Mouse (Mus musculus): ENCODE results near the gene Galt. TPM values are rescaled to one million over a fixed set of nuclear protein-coding genes. Genes with fewer than 3 reads are reported as not detected.
"Not testable (repeated sequence)": the region's sequence is repeated elsewhere in the genome, so short reads cannot be mapped to it uniquely, and the experiment has no call there.

The Galt gene
- polyA plus RNA-seq, 1 experiment = 103 TPM

- Histone ChIP-seq H3K4me3 (replicated peaks; ENCODE audit: extremely low read depth, low read depth, low read length) (no peak overlapping the region), H3K4me1 (ENCODE audit: control insufficient read depth, insufficient read depth, low read length) (peaks cover 12% of the 10 kb centered on the region)
- no peak for DNase-seq
- TF ChIP-seq CTCF (IDR thresholded peaks at IDR 0.05; ENCODE audit: insufficient read depth, low read length) (no peak), POLR2A (IDR thresholded peaks at IDR 0.05; ENCODE audit: borderline replicate concordance, extremely low read depth, low read depth, low read length) (no peak)
- 93% methylated on average over 4 of the region's 4 CpGs for WGBS
Observed at GRCm38 (mm10) chr4:41758701-41759100, 3.7 kb downstream of the Galt start.

GRCm38 (mm10) chr4:41759206-41759605 lies 4.2 kb downstream of the Galt start:
- WGBS = 65% methylated on average over 9 of the region's 9 CpGs
- no peak for DNase-seq
- TF ChIP-seq POLR2A (IDR thresholded peaks at IDR 0.05; ENCODE audit: borderline replicate concordance, extremely low read depth, low read depth, low read length) = no peak
- no peak for TF ChIP-seq CTCF (IDR thresholded peaks at IDR 0.05; ENCODE audit: insufficient read depth, low read length)
- H3K4me1 ChIP-seq (ENCODE audit: control insufficient read depth, insufficient read depth, low read length) = peaks cover 12% of the 10 kb centered on the region
- no peak overlapping the region for H3K4me3 ChIP-seq (replicated peaks; ENCODE audit: extremely low read depth, low read depth, low read length)

GRCm38 (mm10) chr4:41759656-41760287 lies 4.7 kb downstream of the Galt start:
- peak overlapping the region; percentile 53 for H3K4me3 ChIP-seq (replicated peaks; ENCODE audit: extremely low read depth, low read depth, low read length)
- WGBS = 28% methylated on average over 6 of the region's 6 CpGs
- DNase-seq = no peak
- TF ChIP-seq POLR2A (IDR thresholded peaks at IDR 0.05; ENCODE audit: borderline replicate concordance, extremely low read depth, low read depth, low read length) (no peak), CTCF (IDR thresholded peaks at IDR 0.05; ENCODE audit: insufficient read depth, low read length) (no peak)
- H3K4me1 ChIP-seq (ENCODE audit: control insufficient read depth, insufficient read depth, low read length) = peaks cover 10% of the 10 kb centered on the region

- peaks cover 8% of the 10 kb centered on the region; the same call in 1 of the 2 replicates for H3K4me1 ChIP-seq (ENCODE audit: control insufficient read depth, insufficient read depth, low read length)
Observed at GRCm38 (mm10) chr4:41760288-41760721, 5.3 kb downstream of the Galt start.

GRCm38 (mm10) chr4:41760911-41761310 lies 5.9 kb downstream of the Galt start:
- peak overlapping the region; percentile 75 for H3K4me3 ChIP-seq (replicated peaks; ENCODE audit: extremely low read depth, low read depth, low read length)
- TF ChIP-seq POLR2A (IDR thresholded peaks at IDR 0.05; ENCODE audit: borderline replicate concordance, extremely low read depth, low read depth, low read length) = no peak
- TF ChIP-seq CTCF (IDR thresholded peaks at IDR 0.05; ENCODE audit: insufficient read depth, low read length) = no peak

More at GRCm38 (mm10) chr4:41760288-41760721, 5.3 kb downstream of the Galt start:
- TF ChIP-seq POLR2A (IDR thresholded peaks at IDR 0.05; ENCODE audit: borderline replicate concordance, extremely low read depth, low read depth, low read length) = peak; percentile 60; the same call in 1 of the 2 replicates
- TF ChIP-seq CTCF (IDR thresholded peaks at IDR 0.05; ENCODE audit: insufficient read depth, low read length) = no peak
- WGBS = 6% methylated on average over 15 of the region's 15 CpGs
- peak overlapping the region; percentile 75 for H3K4me3 ChIP-seq (replicated peaks; ENCODE audit: extremely low read depth, low read depth, low read length)
- peak; percentile 89 for DNase-seq

GRCm38 (mm10) chr4:41761680-41762079 lies 6.7 kb downstream of the Galt start:
- no peak for DNase-seq
- peaks cover 8% of the 10 kb centered on the region; the same call in 1 of the 2 replicates for H3K4me1 ChIP-seq (ENCODE audit: control insufficient read depth, insufficient read depth, low read length)
- TF ChIP-seq POLR2A (IDR thresholded peaks at IDR 0.05; ENCODE audit: borderline replicate concordance, extremely low read depth, low read depth, low read length) (no peak), CTCF (IDR thresholded peaks at IDR 0.05; ENCODE audit: insufficient read depth, low read length) (no peak)
- peak overlapping the region; percentile 21 for H3K4me3 ChIP-seq (replicated peaks; ENCODE audit: extremely low read depth, low read depth, low read length)

More at GRCm38 (mm10) chr4:41760911-41761310, 5.9 kb downstream of the Galt start:
- H3K4me1 ChIP-seq (ENCODE audit: control insufficient read depth, insufficient read depth, low read length) = peaks cover 8% of the 10 kb centered on the region; the same call in 1 of the 2 replicates
- DNase-seq = peak; percentile 26
- WGBS = 62% methylated on average over 4 of the region's 4 CpGs

- DNase-seq = no peak
- WGBS = 62% methylated on average over 8 of the region's 8 CpGs
- TF ChIP-seq POLR2A (IDR thresholded peaks at IDR 0.05; ENCODE audit: borderline replicate concordance, extremely low read depth, low read depth, low read length) = no peak
- TF ChIP-seq CTCF (IDR thresholded peaks at IDR 0.05; ENCODE audit: insufficient read depth, low read length) = no peak
- Histone ChIP-seq H3K4me3 (replicated peaks; ENCODE audit: extremely low read depth, low read depth, low read length) (no peak overlapping the region), H3K4me1 (ENCODE audit: control insufficient read depth, insufficient read depth, low read length) (peaks cover 8% of the 10 kb centered on the region; the same call in 1 of the 2 replicates)
Observed at GRCm38 (mm10) chr4:41762099-41762687, 7.2 kb downstream of the Galt start.

GRCm38 (mm10) chr4:41762688-41763114 lies 7.7 kb downstream of the Galt start:
- not testable (repeated sequence) for H3K4me1 ChIP-seq (ENCODE audit: control insufficient read depth, insufficient read depth, low read length); H3K4me3 ChIP-seq (replicated peaks; ENCODE audit: extremely low read depth, low read depth, low read length); DNase-seq
- WGBS = 57% methylated on average over 8 of the region's 8 CpGs

GRCm38 (mm10) chr4:41763176-41763575 lies 8.1 kb downstream of the Galt start:
- H3K4me3 ChIP-seq (replicated peaks; ENCODE audit: extremely low read depth, low read depth, low read length); DNase-seq; H3K4me1 ChIP-seq (ENCODE audit: control insufficient read depth, insufficient read depth, low read length): not testable (repeated sequence)
- WGBS = 64% methylated on average over 4 of the region's 6 CpGs

GRCm38 (mm10) chr4:41767301-41767700 lies 12.3 kb downstream of the Galt start:
- H3K4me1 ChIP-seq (ENCODE audit: control insufficient read depth, insufficient read depth, low read length); DNase-seq; H3K4me3 ChIP-seq (replicated peaks; ENCODE audit: extremely low read depth, low read depth, low read length): not testable (repeated sequence)
- WGBS = 78% methylated on average over 10 of the region's 10 CpGs

GRCm38 (mm10) chr4:41772946-41773345 lies 17.9 kb downstream of the Galt start:
- DNase-seq; H3K4me1 ChIP-seq (ENCODE audit: control insufficient read depth, insufficient read depth, low read length): not testable (repeated sequence)
- 13% methylated on average over 7 of the region's 16 CpGs for WGBS
- H3K4me3 ChIP-seq (replicated peaks; ENCODE audit: extremely low read depth, low read depth, low read length) = peak overlapping the region; percentile 28
